Mouse (Mus musculus) small intestine, adult 2 months (tissue): ENCODE results near the gene Lcp1.

Experiments used
- CTCF ChIP-seq: fragments of 200-500 bp; IDR thresholded peaks from 2 replicates; pipeline ENCODE4 v1.5.1; 2012; ENCODE audit warnings: low read depth, mild to moderate bottlenecking, control low read depth, inconsistent platforms, low read length, moderate library complexity, mixed read lengths; ENCODE audit not compliant: insufficient replicate concordance, insufficient read length; ENCODE audit errors: extremely low read depth
- POLR2A ChIP-seq: fragments of 200-500 bp; IDR thresholded peaks from 2 replicates; pipeline ENCODE4 v1.6.1; 2012; ENCODE audit warnings: low read depth, mild to moderate bottlenecking, control low read depth, inconsistent platforms, low read length, moderate library complexity

GRCm38 (mm10) chr14:75185796-75186594, 55.1 kb downstream of the Lcp1 start:
- TF ChIP-seq CTCF (no peak), POLR2A (no peak)
